Mouse (Mus musculus): ENCODE results near the gene Aasdhppt. TPM values are rescaled to one million over a fixed set of nuclear protein-coding genes. Genes with fewer than 3 reads are reported as not detected.

Gene Aasdhppt
- total RNA-seq (2021) = 10 to 100 TPM; 25.9 to 29.9 TPM
- long read RNA-seq, experiment 1, transcript Aasdhppt-201 (6 exons, 2,843 nt) = major isoform, 17 of 21 reads
- long read RNA-seq, experiment 1, partial matches to known transcripts = 3 of 21 reads
- long read RNA-seq, experiment 1, other reads (novel, unspliced or antisense) = 1 of 21 reads
- long read RNA-seq, experiment 2, transcript Aasdhppt-201 (6 exons, 2,843 nt) = major isoform, 10 of 19 reads
- long read RNA-seq, experiment 2, partial matches to known transcripts = 6 of 19 reads
- long read RNA-seq, experiment 2, other reads (novel, unspliced or antisense) = 3 of 19 reads

DNA sequence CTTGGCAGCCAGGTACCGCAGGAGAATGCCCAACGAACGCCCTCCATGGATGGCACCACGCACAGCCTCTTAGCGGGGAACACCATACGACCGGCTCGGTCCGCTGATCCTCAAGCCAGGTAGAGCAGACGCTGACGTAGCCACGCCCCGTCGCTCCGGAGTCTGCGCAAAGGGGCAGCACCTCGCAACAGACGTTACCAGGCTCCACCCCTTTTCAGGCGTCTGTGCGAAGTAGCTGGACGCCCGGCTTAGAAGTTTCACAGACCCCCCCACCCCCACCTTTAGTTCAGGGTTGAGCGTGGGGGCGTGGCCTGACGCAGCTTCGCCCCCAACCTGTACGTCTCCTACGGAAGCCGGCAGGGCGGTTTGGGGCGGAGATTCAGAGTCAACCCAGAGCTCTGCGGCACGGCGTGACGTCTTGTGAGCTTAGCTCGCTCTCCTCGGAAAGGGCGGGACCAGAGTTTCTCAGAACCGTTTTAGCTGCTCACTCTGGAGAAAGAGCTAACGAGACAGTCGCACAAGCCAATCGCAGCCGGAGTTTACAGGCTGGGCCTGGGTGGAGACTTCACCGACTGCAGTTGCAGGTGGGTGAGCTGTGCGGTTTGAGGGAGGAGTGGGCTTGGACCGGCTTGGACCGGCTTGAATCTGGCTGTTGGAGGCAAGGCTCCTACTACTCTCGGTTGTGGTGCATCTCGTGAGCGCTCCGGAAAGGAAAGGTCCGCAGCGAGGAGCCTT, at the start of gene Aasdhppt, which contains the start of gene Kbtbd3:
TSS of gene Aasdhppt (minus strand) at position 121 of the 735 bp plus-strand sequence.
TSS of gene Kbtbd3 (plus strand) at position 483 of the 735 bp plus-strand sequence.
- Histone ChIP-seq H3K27ac (peak within 1 kb of the TSS; percentile 97), H3K4me3 (peak within 1 kb of the TSS; percentile 88)
- peak; percentile 99 to 100 for DNase-seq (ENCODE audit: extremely low spot score in 1 of 2, low spot score in 2 of 2)
- intact Hi-C loops (cut with DNase I) = loop anchor here (1.0 to 5.0 kb wide), 4 partner anchors 67 to 907 kb away; partner anchors contain the start of genes Cwf19l2, Gucy1a2 and Msantd4
- no peak for TF ChIP-seq CTCF (IDR thresholded peaks at IDR 0.05)

GRCm38 (mm10) chr9:4353163-4353562, 43.9 kb upstream of the Aasdhppt start:
- no peak overlapping the region for H3K4me3 ChIP-seq
- H3K27ac ChIP-seq = no peak overlapping the region
- TF ChIP-seq CTCF (IDR thresholded peaks at IDR 0.05) = no peak
- intact Hi-C loops (cut with DNase I) = no loop called here
- DNase-seq (ENCODE audit: extremely low spot score in 1 of 2, low spot score in 2 of 2) = no peak

GRCm38 (mm10) chr9:4318939-4319721, 9.9 kb upstream of the Aasdhppt start:
- H3K27ac ChIP-seq = no peak overlapping the region
- H3K4me3 ChIP-seq = no peak overlapping the region
- no peak for TF ChIP-seq CTCF (IDR thresholded peaks at IDR 0.05)
- intact Hi-C loops (cut with DNase I) = no loop called here
- DNase-seq (ENCODE audit: extremely low spot score in 1 of 2, low spot score in 2 of 2) = no peak

DNA sequence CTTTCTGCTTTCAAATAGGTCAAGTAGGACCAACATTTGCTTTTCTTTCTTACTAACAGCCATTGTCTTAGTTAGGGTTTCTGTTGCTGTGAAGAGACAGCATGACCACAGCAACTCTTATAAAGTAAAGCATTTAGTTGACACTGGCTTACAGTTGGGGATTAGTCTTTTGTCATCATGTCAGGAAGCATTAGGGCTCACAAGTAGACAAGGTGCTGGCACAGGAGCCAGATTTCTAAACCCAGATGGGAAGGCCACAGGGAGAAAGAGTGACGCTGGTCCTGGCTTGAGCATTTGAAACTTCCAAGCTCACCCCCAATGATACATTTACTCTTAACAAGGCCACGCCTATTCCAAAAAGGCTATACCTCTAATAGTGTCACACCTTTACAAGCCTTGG, 6.5 kb upstream of the Aasdhppt start:
- DNase-seq (ENCODE audit: extremely low spot score in 1 of 2, low spot score in 2 of 2) = no peak
- intact Hi-C loops (cut with DNase I) = no loop called here
- TF ChIP-seq CTCF (IDR thresholded peaks at IDR 0.05) = no peak
- Histone ChIP-seq H3K27ac (no peak overlapping the region), H3K4me3 (no peak overlapping the region)

- TF ChIP-seq CTCF (IDR thresholded peaks at IDR 0.05) = no peak
- intact Hi-C loops (cut with DNase I) = no loop called here
These were observed 4.7 kb upstream of the Aasdhppt start for GRCm38 (mm10) chr9:4313946-4314345.

GRCm38 (mm10) chr9:4311162-4311561, 1.9 kb upstream of the Aasdhppt start:
- intact Hi-C loops (cut with DNase I) = no loop called here
- peak; percentile 20 for TF ChIP-seq CTCF (IDR thresholded peaks at IDR 0.05)
- Histone ChIP-seq H3K4me3 (no peak overlapping the region), H3K27ac (no peak overlapping the region)
- DNase-seq (ENCODE audit: extremely low spot score in 1 of 2, low spot score in 2 of 2) = no peak

More at GRCm38 (mm10) chr9:4313946-4314345, 4.7 kb upstream of the Aasdhppt start:
- Histone ChIP-seq H3K4me3 (no peak overlapping the region), H3K27ac (no peak overlapping the region)
- no peak for DNase-seq (ENCODE audit: extremely low spot score in 1 of 2, low spot score in 2 of 2)

GRCm38 (mm10) chr9:4310706-4311105, 1.4 kb upstream of the Aasdhppt start:
- peak overlapping the region; percentile 97 for H3K27ac ChIP-seq
- intact Hi-C loops (cut with DNase I) = no loop called here
- no peak for TF ChIP-seq CTCF (IDR thresholded peaks at IDR 0.05)
- no peak for DNase-seq (ENCODE audit: extremely low spot score in 1 of 2, low spot score in 2 of 2)
- H3K4me3 ChIP-seq = peak overlapping the region; percentile 88

GRCm38 (mm10) chr9:4308628-4309350, 482 bp downstream of the Aasdhppt start:
- Histone ChIP-seq H3K27ac (peak overlapping the region; percentile 84), H3K4me3 (peak overlapping the region; percentile 88)
- intact Hi-C loops (cut with DNase I) = loop anchor here (1.0 to 5.0 kb wide), 4 partner anchors 68 to 906 kb away; partner anchors contain the start of genes Cwf19l2, Gucy1a2 and Msantd4
- no peak for TF ChIP-seq CTCF (IDR thresholded peaks at IDR 0.05)
- no peak for DNase-seq (ENCODE audit: extremely low spot score in 1 of 2, low spot score in 2 of 2)

DNA sequence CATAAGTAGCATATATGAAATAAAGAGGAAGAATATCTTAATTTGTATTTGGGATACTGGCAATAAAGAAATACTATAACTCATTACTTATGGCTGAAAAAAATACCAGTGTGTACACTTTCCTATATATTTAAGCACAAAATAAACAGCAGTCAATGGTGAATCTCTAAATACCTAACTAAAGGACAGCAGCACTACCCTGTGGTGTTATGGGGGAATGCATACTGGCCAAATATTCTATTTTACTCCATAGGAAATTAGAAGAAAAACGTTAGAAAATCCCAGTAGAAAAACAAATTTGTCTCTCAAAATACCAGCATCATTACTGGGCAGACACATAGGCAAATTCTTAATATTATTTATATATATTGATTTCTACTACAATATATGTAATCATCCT, 4.4 kb downstream of the Aasdhppt start:
- DNase-seq (ENCODE audit: extremely low spot score in 1 of 2, low spot score in 2 of 2) = no peak
- H3K27ac ChIP-seq = no peak overlapping the region
- peak; percentile 60 for TF ChIP-seq CTCF (IDR thresholded peaks at IDR 0.05)
- no peak overlapping the region for H3K4me3 ChIP-seq
- intact Hi-C loops (cut with DNase I) = loop anchor here (5.0 kb wide), 2 partner anchors 788 to 903 kb away; partner anchors contain the start of gene Cwf19l2

- Histone ChIP-seq H3K4me3 (no peak overlapping the region), H3K27ac (no peak overlapping the region)
- no peak for DNase-seq (ENCODE audit: extremely low spot score in 1 of 2, low spot score in 2 of 2)
- intact Hi-C loops (cut with DNase I) = no loop called here
- no peak for TF ChIP-seq CTCF (IDR thresholded peaks at IDR 0.05)
These were observed 8.8 kb downstream of the Aasdhppt start for GRCm38 (mm10) chr9:4300466-4300865.

DNA sequence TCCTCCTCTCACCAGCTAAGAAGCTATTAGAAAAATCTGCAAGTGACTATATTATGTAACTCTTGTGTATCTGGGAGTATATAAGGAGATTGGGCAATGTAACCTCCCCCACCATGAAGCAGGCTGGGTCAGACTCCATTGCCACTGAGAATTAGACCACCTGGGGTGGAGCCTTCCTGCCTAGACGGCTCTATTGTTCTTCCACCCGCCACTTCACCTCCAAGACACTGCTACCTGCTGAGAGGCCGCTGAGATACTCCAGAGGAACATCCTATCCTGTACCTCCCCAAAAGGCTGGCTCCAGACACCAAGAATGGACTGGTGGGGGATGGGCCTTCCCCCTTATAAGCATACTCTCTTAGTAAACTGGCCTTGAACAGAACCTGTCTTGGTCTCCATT, 25.4 kb downstream of the Aasdhppt start:
- TF ChIP-seq CTCF (IDR thresholded peaks at IDR 0.05) = no peak
- no peak for DNase-seq (ENCODE audit: extremely low spot score in 1 of 2, low spot score in 2 of 2)
- no peak overlapping the region for H3K27ac ChIP-seq
- no peak overlapping the region for H3K4me3 ChIP-seq
- intact Hi-C loops (cut with DNase I) = no loop called here
